Mouse (Mus musculus) lung, embryonic 15.5 days (tissue): ENCODE measurements around the gene Inhbc. TPM values are rescaled to one million over a fixed set of nuclear protein-coding genes. Genes with fewer than 3 reads are reported as not detected.

Experiments used
- ATAC-seq: fragments of 200-750 bp; cut with Nextera tagmentation; 2 replicates; pipeline ENCODE4 v1.8.0; 2017; ENCODE audit warnings: moderate number of reproducible peaks, borderline replicate concordance; ENCODE audit not compliant: low FRiP score, low TSS enrichment; ENCODE audit errors: extremely low read depth
- H3K27ac ChIP-seq: fragments of 300-500 bp; sonication (generic); 2 replicates; pipeline ENCODE4 v1.5.1; 2015; ENCODE audit warnings: moderate library complexity, mild to moderate bottlenecking, inconsistent platforms
- H3K27me3 ChIP-seq: fragments of 300-500 bp; sonication (generic); 2 replicates; pipeline ENCODE4 v1.6.1; 2015; ENCODE audit warnings: inconsistent platforms
- H3K36me3 ChIP-seq: fragments of 300-500 bp; sonication (generic); 2 replicates; pipeline ENCODE4 v1.6.1; 2015; ENCODE audit warnings: inconsistent platforms
- H3K4me1 ChIP-seq: fragments of 300-500 bp; sonication (generic); 2 replicates; pipeline ENCODE4 v1.6.1; 2015; ENCODE audit warnings: inconsistent platforms
- H3K4me2 ChIP-seq: fragments of 300-500 bp; sonication (generic); 2 replicates; pipeline ENCODE4 v1.6.1; 2015; ENCODE audit warnings: inconsistent platforms, mild to moderate bottlenecking, moderate library complexity
- H3K4me3 ChIP-seq: fragments of 300-500 bp; sonication (generic); 2 replicates; pipeline ENCODE4 v1.5.1; 2015; ENCODE audit warnings: mild to moderate bottlenecking, inconsistent platforms
- H3K9ac ChIP-seq: fragments of 300-500 bp; sonication (generic); 2 replicates; pipeline ENCODE4 v1.6.1; 2015; ENCODE audit warnings: inconsistent platforms
- H3K9me3 ChIP-seq: fragments of 300-500 bp; sonication (generic); 2 replicates; pipeline ENCODE4 v1.6.1; 2016; ENCODE audit warnings: inconsistent platforms
- WGBS: fragments of 180-500 bp; shearing (Covaris S2); methylation state at CpG from one replicate; pipeline ENCODE4 v1.1.7; 2015; 5-methylcytosine and 5-hydroxymethylcytosine counted together
- polyA plus RNA-seq: library from polyadenylated mRNA; unstranded; fragments of >200 nt; fragmentation: Nextera tagmentation; extraction: Ambion mirVana; gene quantifications from 2 replicates; pipeline ENCODE4 v1.2.1, GENCODE M21; 2015

Inhbc gene
- polyA plus RNA-seq, 1 experiment from 2014 or later, result 0.07 TPM

GRCm38 (mm10) chr10:127350594-127351284, 19.5 kb downstream of the Inhbc start:
- no peak overlapping the region for H3K27ac ChIP-seq
- H3K4me1 ChIP-seq, result 0 out of 2 replicates have a peak, but pooled peaks cover 2% of the 10 kb centered on the region
- H3K27me3 ChIP-seq, result no peaks in the 10 kb centered on the region; the same call in 1 of the 2 replicates
- H3K9ac ChIP-seq, result no peak overlapping the region
- H3K4me2 ChIP-seq, result peak overlapping the region; percentile 47
- WGBS, result 11% methylated on average over 24 of the region's 24 CpGs
- peak; percentile 47; the same call in 1 of the 2 replicates for ATAC-seq
- H3K36me3 ChIP-seq, result no peaks in the 10 kb centered on the region
- H3K4me3 ChIP-seq, result no peak overlapping the region; the same call in 1 of the 2 replicates
- no peaks in the 10 kb centered on the region for H3K9me3 ChIP-seq

- H3K36me3 ChIP-seq, result no peaks in the 10 kb centered on the region
- 0 out of 2 replicates have a peak, but pooled peaks cover 2% of the 10 kb centered on the region for H3K4me1 ChIP-seq
- no peak overlapping the region for H3K4me3 ChIP-seq
- no peak overlapping the region for H3K9ac ChIP-seq
- H3K4me2 ChIP-seq, result no peak overlapping the region
- no peaks in the 10 kb centered on the region for H3K9me3 ChIP-seq
- WGBS, result 61% methylated on average over 8 of the region's 8 CpGs
- no peak for ATAC-seq
- H3K27ac ChIP-seq, result no peak overlapping the region
- no peaks in the 10 kb centered on the region; the same call in 1 of the 2 replicates for H3K27me3 ChIP-seq
Measured at GRCm38 (mm10) chr10:127349810-127350209, 20.4 kb downstream of the Inhbc start.

- WGBS, result 59% methylated on average over 4 of the region's 4 CpGs
- Histone ChIP-seq H3K4me3 (no peak overlapping the region), H3K4me2 (no peak overlapping the region), H3K9ac (no peak overlapping the region), H3K36me3 (no peaks in the 10 kb centered on the region), H3K27ac (no peak overlapping the region), H3K9me3 (no peaks in the 10 kb centered on the region), H3K4me1 (0 out of 2 replicates have a peak, but pooled peaks cover 2% of the 10 kb centered on the region), H3K27me3 (no peaks in the 10 kb centered on the region; the same call in 1 of the 2 replicates)
- no peak for ATAC-seq
Measured at GRCm38 (mm10) chr10:127348957-127349356, 21.3 kb downstream of the Inhbc start.

- Histone ChIP-seq H3K36me3 (no peaks in the 10 kb centered on the region), H3K27ac (no peak overlapping the region), H3K4me3 (no peak overlapping the region), H3K4me1 (peaks cover 12% of the 10 kb centered on the region; the same call in 1 of the 2 replicates), H3K9me3 (no peaks in the 10 kb centered on the region), H3K4me2 (no peak overlapping the region), H3K9ac (no peak overlapping the region), H3K27me3 (peaks cover 6% of the 10 kb centered on the region; the same call in 1 of the 2 replicates)
- ATAC-seq, result no peak
- WGBS, result 63% methylated on average over 3 of the region's 3 CpGs
Measured at GRCm38 (mm10) chr10:127346173-127346572, 24.1 kb downstream of the Inhbc start.

- WGBS, result 63% methylated on average over 3 of the region's 3 CpGs
- Histone ChIP-seq H3K27me3 (peaks cover 17% of the 10 kb centered on the region), H3K4me1 (peaks cover 26% of the 10 kb centered on the region), H3K27ac (no peak overlapping the region), H3K9ac (no peak overlapping the region), H3K9me3 (no peaks in the 10 kb centered on the region), H3K36me3 (no peaks in the 10 kb centered on the region), H3K4me2 (no peak overlapping the region), H3K4me3 (no peak overlapping the region)
- ATAC-seq, result no peak
Measured at GRCm38 (mm10) chr10:127343029-127343428, 27.2 kb downstream of the Inhbc start.

- peaks cover 1% of the 10 kb centered on the region for H3K36me3 ChIP-seq
- peak within 1 kb of the TSS; percentile 98 for H3K27ac ChIP-seq
- H3K4me3 ChIP-seq, result peak within 1 kb of the TSS; percentile 61
- peak within 1 kb of the TSS; percentile 97 for H3K4me2 ChIP-seq
- no peaks in the 10 kb centered on the region for H3K9me3 ChIP-seq
- under 1% methylated on average over 29 of the region's 29 CpGs for WGBS
- peaks cover 26% of the 10 kb centered on the region for H3K4me1 ChIP-seq
- peak within 1 kb of the TSS; percentile 49 for H3K9ac ChIP-seq
- ATAC-seq, result peak; percentile 36; the same call in 1 of the 2 replicates
- H3K27me3 ChIP-seq, result peaks cover 17% of the 10 kb centered on the region
Measured at GRCm38 (mm10) chr10:127341891-127342639, 28.2 kb downstream of the Inhbc start, which contains the start of gene Gli1. Gene Gli1, minus strand, starts transcription at chr10:127341974.

GRCm38 (mm10) chr10:127341360-127341690, 28.9 kb downstream of the Inhbc start:
- Histone ChIP-seq H3K4me3 (peak overlapping the region; percentile 61), H3K4me2 (peak overlapping the region; percentile 97), H3K9me3 (no peaks in the 10 kb centered on the region), H3K27me3 (peaks cover 17% of the 10 kb centered on the region), H3K4me1 (peaks cover 26% of the 10 kb centered on the region), H3K36me3 (peaks cover 8% of the 10 kb centered on the region), H3K27ac (peak overlapping the region; percentile 98), H3K9ac (peak overlapping the region; percentile 49)
- ATAC-seq, result no peak
- 0% methylated on average over 8 of the region's 11 CpGs for WGBS

GRCm38 (mm10) chr10:127340577-127341359, 29.5 kb downstream of the Inhbc start:
- 1% methylated on average over 27 of the region's 27 CpGs for WGBS
- Histone ChIP-seq H3K4me3 (peak overlapping the region; percentile 61), H3K27me3 (peaks cover 17% of the 10 kb centered on the region), H3K4me1 (peaks cover 26% of the 10 kb centered on the region), H3K27ac (peak overlapping the region; percentile 98), H3K36me3 (peaks cover 11% of the 10 kb centered on the region), H3K4me2 (peak overlapping the region; percentile 97), H3K9ac (peak overlapping the region; percentile 49), H3K9me3 (no peaks in the 10 kb centered on the region)
- peak; percentile 8; the same call in 1 of the 2 replicates for ATAC-seq

GRCm38 (mm10) chr10:127339683-127340576, 30.3 kb downstream of the Inhbc start:
- Histone ChIP-seq H3K4me1 (peaks cover 26% of the 10 kb centered on the region), H3K9ac (peak overlapping the region; percentile 50), H3K36me3 (peaks cover 11% of the 10 kb centered on the region), H3K27ac (peak overlapping the region; percentile 98), H3K9me3 (no peaks in the 10 kb centered on the region), H3K4me3 (peak overlapping the region; percentile 61), H3K4me2 (peak overlapping the region; percentile 97), H3K27me3 (peaks cover 17% of the 10 kb centered on the region)
- ATAC-seq, result peak; percentile 68
- under 1% methylated on average over 40 of the region's 42 CpGs for WGBS

- Histone ChIP-seq H3K4me3 (peak overlapping the region; percentile 61), H3K27me3 (peaks cover 17% of the 10 kb centered on the region), H3K36me3 (peaks cover 13% of the 10 kb centered on the region), H3K9me3 (no peaks in the 10 kb centered on the region), H3K4me2 (peak overlapping the region; percentile 97), H3K4me1 (peaks cover 26% of the 10 kb centered on the region), H3K27ac (peak overlapping the region; percentile 98), H3K9ac (peak overlapping the region; percentile 50)
- WGBS, result under 1% methylated on average over 31 of the region's 31 CpGs
- peak; percentile 58 for ATAC-seq
Measured at GRCm38 (mm10) chr10:127338930-127339682, 31.1 kb downstream of the Inhbc start.
